Mouse (Mus musculus) macrophage (primary cell): ENCODE measurements around the gene Tmed4. TPM values are rescaled to one million over a fixed set of nuclear protein-coding genes. Genes with fewer than 3 reads are reported as not detected.
A peak's percentile ranks its signal among the peaks of the same experiment; 100 is the strongest.

Experiments
- H3K27ac ChIP-seq: fragments of 350-480 bp; formaldehyde crosslinking; 2 replicates; pipeline ENCODE4 v1.9.0; 2021
- H3K36me3 ChIP-seq: fragments of 350-480 bp; formaldehyde crosslinking; 2 replicates; pipeline ENCODE4 v1.9.0; 2021; ENCODE audit errors: inconsistent target
- H3K4me3 ChIP-seq: fragments of 350-480 bp; formaldehyde crosslinking; 2 replicates; pipeline ENCODE4 v1.9.0; 2021; ENCODE audit errors: inconsistent target
- H3K79me2 ChIP-seq: fragments of 350-480 bp; formaldehyde crosslinking; 2 replicates; pipeline ENCODE4 v1.9.0; 2021; ENCODE audit errors: inconsistent target
- WGBS: methylation state at CpG from one replicate; pipeline ENCODE4 v1.1.7; 2026; ENCODE audit warnings: inconsistent platforms; ENCODE audit not compliant: missing documents; 5-methylcytosine and 5-hydroxymethylcytosine counted together
- polyA plus RNA-seq: library from polyadenylated mRNA; stranded (reverse); fragments of 250-400 nt; gene quantifications from 3 replicates; pipeline ENCODE4 v1.2.4, GENCODE M21; 2018; ENCODE audit warnings: inconsistent platforms
- total RNA-seq, 78 experiments: library from RNA; depleted of rRNA; stranded (reverse); fragments of 250-400 nt; gene quantifications; 1 replicate in 9 of 78; 2 replicates in 24 of 78; 3 replicates in 43 of 78; 4 replicates in 2 of 78; pipeline ENCODE4 v1.2.4; 2018; ENCODE audit warnings: inconsistent platforms in 56 of 78

The Tmed4 gene
- 10 to 100 TPM in 21 of 26 experiments, 1 to 10 TPM in 5; 5.8 to 52.1 (median 23.9) TPM for total RNA-seq (2018; cell fraction: chromatin; rRNA removed)
- 10 to 100 TPM; 41.3 to 61.2 (median 54.5) TPM for total RNA-seq (2018; cell fraction: cytosol; rRNA removed)
- total RNA-seq (2018; cell fraction: nucleus; rRNA removed): 10 to 100 TPM; 27.1 to 70.9 (median 44.3) TPM
- 45.3 to 56.5 TPM (median 55.9 TPM) in 3 replicates for polyA plus RNA-seq

DNA sequence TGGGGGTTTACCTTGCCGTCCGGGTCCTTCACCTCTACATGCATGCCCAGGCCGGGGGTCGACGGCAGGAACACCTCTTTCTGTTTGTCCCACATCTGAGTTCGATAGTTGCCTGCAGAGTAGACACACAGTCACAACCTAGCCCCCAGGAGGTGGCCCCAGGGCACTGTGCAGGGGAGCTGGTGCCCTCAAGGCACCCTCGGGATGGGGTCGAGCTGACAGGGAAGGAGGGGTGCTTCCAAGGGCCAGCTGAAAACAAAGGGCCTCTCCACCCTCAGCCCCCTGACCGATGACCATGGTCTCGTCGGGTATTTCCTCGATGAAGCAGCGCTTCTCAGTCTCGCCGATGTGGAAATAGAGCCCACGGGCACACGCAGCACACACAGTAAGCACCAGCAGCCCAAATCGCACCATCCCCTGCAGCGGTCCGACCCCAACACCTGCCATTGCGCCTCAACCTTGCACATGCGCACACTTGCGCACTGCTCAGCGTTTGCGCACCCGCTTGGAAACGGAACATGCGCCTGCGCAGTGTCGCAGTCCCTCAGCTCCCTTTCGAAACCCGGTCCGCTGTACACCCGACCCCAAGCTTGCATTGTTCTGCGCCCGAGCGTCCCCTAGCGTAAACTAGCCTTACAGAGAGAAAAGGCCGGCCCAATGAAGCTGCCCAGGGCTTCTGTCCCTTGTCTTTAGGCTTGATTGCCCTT is at the start of gene Tmed4:
TSS of gene Tmed4 (minus strand) at position 484 of the 707 bp plus-strand sequence.
- H3K79me2 ChIP-seq: peaks cover 18% of the 10 kb centered on the region
- H3K4me3 ChIP-seq: peak within 1 kb of the TSS; percentile 100
- WGBS: 2% methylated on average over 36 of the region's 39 CpGs
- H3K27ac ChIP-seq: peak within 1 kb of the TSS; percentile 46
- peaks cover 16% of the 10 kb centered on the region for H3K36me3 ChIP-seq

DNA sequence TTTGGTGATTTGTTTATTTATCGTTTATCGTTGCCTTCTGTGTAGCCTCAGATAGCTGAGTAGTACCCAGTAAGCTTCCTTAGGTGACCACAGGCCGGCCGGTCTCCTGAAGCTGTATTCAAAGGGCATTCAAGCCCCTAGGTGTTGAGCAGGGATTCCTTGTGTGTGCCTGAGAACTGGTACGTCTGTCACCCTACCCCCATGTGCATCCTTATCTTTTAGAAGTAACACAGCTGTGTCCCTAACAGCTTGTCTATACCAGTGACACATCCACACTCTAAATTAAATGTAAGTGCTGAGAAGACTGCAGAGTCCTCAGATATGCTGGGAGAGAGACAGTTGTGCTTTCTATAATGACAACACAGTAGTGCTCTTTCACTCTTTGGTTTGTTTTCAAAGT is 48.7 kb upstream of the Tmed4 start:
- Histone ChIP-seq H3K79me2 (peaks cover 5% of the 10 kb centered on the region; the same call in 1 of the 2 replicates), H3K36me3 (peaks cover 53% of the 10 kb centered on the region), H3K4me3 (no peak overlapping the region), H3K27ac (no peak overlapping the region)
- 89% methylated on average over 5 of the region's 5 CpGs for WGBS

DNA sequence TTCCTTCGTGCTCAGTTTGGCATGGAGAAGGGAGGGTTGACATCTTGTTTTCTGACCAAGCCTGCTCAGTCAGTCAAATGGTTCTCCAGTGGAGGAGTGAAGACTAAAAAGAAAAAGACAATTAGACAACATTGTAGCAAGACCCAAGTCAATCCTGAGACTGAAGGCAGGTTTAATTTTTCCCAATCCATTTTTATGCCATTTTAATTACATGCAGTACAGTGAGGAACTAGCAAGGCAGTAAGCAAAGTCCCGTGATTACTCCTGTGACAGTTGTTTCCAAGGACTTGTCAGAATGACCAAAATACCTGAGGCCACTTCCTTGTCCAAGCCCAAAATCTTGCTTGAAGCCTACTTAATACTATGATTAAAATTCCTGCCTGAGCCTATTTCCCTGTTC is 47.4 kb upstream of the Tmed4 start:
- WGBS: 96% methylated on average over 2 of the region's 2 CpGs
- no peak overlapping the region for H3K4me3 ChIP-seq
- H3K27ac ChIP-seq: no peak overlapping the region
- H3K79me2 ChIP-seq: peaks cover 5% of the 10 kb centered on the region; the same call in 1 of the 2 replicates
- H3K36me3 ChIP-seq: peaks cover 65% of the 10 kb centered on the region

DNA sequence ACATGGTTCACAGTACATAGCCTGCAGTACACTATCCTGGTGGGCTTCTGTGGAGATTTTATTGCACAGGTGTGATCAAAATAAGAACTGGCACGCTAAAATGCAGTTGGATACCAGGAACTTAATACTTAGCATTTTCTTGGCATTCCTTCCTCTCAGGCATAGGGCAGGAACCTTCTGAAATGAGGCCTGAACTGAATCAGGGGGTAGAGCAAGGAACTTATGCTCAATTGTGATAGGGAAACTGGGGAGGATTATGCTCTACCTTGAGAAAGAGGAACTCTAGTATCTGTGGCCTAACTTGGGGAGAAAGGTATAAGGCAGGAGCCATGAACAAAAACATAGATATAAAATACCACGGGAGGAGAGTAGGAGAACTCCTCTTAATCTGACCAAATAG is 44.7 kb upstream of the Tmed4 start:
- Histone ChIP-seq H3K79me2 (no peaks in the 10 kb centered on the region), H3K36me3 (peaks cover 76% of the 10 kb centered on the region), H3K4me3 (no peak overlapping the region), H3K27ac (no peak overlapping the region)
- 29% methylated on average over 2 of the region's 2 CpGs for WGBS

- Histone ChIP-seq H3K27ac (no peak overlapping the region), H3K36me3 (peaks cover 77% of the 10 kb centered on the region), H3K79me2 (no peaks in the 10 kb centered on the region), H3K4me3 (no peak overlapping the region)
- WGBS: 97% methylated on average over 5 of the region's 5 CpGs
Observed at GRCm38 (mm10) chr11:6318559-6318958, 43.9 kb upstream of the Tmed4 start.

DNA sequence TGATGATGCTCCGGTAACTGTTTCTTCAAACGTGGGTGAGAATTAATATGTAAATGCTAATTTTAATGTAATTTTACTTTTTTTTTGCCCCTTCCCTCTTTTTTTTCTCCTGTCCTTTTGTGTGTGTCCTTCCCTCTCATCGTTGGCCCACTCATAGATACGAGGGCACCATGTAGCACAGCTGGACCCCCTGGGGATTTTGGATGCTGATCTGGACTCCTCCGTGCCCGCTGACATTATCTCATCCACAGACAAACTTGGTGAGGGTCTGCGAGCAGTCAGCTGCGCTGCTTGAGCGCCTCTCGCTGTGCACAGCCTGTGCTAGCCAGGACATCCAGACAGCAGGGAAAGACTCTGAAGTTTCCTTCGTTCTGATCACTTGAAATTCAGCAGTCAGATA is 42.2 kb upstream of the Tmed4 start:
- Histone ChIP-seq H3K36me3 (peaks cover 85% of the 10 kb centered on the region), H3K4me3 (no peak overlapping the region), H3K79me2 (peaks cover 12% of the 10 kb centered on the region; the same call in 1 of the 2 replicates), H3K27ac (no peak overlapping the region)
- WGBS: 94% methylated on average over 11 of the region's 11 CpGs

DNA sequence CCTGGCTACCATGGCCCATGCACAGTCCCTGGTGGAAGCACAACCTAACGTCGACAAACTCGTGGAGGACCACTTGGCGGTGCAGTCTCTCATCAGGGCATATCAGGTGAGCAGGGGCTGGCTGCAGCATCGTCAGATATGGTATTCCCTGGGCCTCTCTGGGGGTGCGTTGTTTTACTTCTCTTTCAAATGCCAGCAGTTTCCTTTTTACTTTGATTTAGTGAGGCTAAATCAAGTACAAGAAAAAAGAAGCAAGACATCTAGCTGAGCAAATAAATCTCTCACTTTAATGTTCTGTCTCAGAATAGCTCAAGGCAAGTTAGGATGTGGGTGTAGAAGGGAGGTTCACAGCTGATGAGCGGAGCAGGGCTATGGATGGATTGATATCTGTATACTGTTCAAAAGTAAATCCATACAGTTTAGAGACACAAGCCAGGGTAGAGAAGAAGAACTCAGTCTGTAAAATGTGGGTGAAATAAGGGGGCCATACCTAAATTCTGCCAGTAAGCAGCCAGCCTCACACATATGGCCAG is 39.3 kb upstream of the Tmed4 start:
- Histone ChIP-seq H3K27ac (no peak overlapping the region), H3K36me3 (peaks cover 81% of the 10 kb centered on the region), H3K4me3 (no peak overlapping the region), H3K79me2 (peaks cover 41% of the 10 kb centered on the region; the same call in 1 of the 2 replicates)
- WGBS: 68% methylated on average over 7 of the region's 7 CpGs

DNA sequence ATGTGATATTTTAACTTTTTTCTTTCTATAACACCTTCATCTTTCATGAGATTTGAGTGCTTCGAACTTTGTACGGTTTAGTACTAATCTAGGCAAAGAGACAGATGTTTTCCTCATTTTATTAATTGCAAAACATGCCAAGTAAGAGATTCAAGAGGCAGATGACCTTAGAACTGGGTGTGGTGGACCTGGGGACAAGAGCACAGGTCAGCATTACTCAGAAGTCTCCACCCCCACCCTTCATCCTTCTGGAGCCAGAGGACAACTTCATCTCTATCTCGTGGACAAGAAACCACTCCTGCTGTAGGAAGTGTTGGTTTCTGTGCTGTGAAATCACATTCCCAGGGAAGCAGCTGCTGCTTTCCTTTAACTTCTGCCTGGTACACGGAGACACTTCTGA is 33.5 kb upstream of the Tmed4 start:
- no peak overlapping the region for H3K27ac ChIP-seq
- H3K79me2 ChIP-seq: peaks cover 96% of the 10 kb centered on the region; the same call in 1 of the 2 replicates
- 95% methylated on average over 4 of the region's 4 CpGs for WGBS
- H3K36me3 ChIP-seq: peaks cover 51% of the 10 kb centered on the region
- H3K4me3 ChIP-seq: no peak overlapping the region

- no peak overlapping the region for H3K4me3 ChIP-seq
- peaks cover 96% of the 10 kb centered on the region for H3K79me2 ChIP-seq
- H3K36me3 ChIP-seq: peaks cover 41% of the 10 kb centered on the region
- H3K27ac ChIP-seq: no peak overlapping the region
- WGBS: 89% methylated on average over 1 of the region's 1 CpGs
Observed at GRCm38 (mm10) chr11:6305943-6306430, 31.3 kb upstream of the Tmed4 start.

GRCm38 (mm10) chr11:6302793-6303192 is 28.1 kb upstream of the Tmed4 start:
- WGBS: 92% methylated on average over 2 of the region's 2 CpGs
- Histone ChIP-seq H3K79me2 (peaks cover 87% of the 10 kb centered on the region), H3K36me3 (peaks cover 28% of the 10 kb centered on the region), H3K27ac (no peak overlapping the region), H3K4me3 (no peak overlapping the region)

- H3K36me3 ChIP-seq: peaks cover 15% of the 10 kb centered on the region
- H3K4me3 ChIP-seq: no peak overlapping the region
- peak overlapping the region; percentile 57 for H3K27ac ChIP-seq
- WGBS: 34% methylated on average over 2 of the region's 2 CpGs
- H3K79me2 ChIP-seq: peaks cover 87% of the 10 kb centered on the region
Observed at GRCm38 (mm10) chr11:6299435-6299834, 24.8 kb upstream of the Tmed4 start.

DNA sequence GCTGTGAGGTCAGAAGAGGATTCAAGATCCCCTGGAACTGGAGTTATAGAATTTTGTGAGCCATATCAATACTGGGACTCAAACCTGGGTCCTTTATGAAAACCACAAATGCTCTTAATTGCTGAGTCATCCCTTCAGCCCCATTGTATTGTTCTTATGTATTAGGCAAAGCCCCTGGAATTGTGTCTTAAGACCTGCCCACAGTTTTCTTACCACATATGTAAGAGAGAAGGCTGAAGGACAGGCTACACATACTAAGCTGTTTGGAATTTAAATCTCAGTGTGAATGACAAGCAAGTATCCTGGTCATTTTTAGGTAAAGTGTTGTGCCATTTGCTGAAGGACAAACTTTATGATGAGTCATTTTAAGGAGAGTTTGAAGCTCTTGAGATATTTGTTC is 21.4 kb upstream of the Tmed4 start:
- Histone ChIP-seq H3K79me2 (peaks cover 82% of the 10 kb centered on the region), H3K27ac (no peak overlapping the region), H3K36me3 (peaks cover 15% of the 10 kb centered on the region), H3K4me3 (no peak overlapping the region)

DNA sequence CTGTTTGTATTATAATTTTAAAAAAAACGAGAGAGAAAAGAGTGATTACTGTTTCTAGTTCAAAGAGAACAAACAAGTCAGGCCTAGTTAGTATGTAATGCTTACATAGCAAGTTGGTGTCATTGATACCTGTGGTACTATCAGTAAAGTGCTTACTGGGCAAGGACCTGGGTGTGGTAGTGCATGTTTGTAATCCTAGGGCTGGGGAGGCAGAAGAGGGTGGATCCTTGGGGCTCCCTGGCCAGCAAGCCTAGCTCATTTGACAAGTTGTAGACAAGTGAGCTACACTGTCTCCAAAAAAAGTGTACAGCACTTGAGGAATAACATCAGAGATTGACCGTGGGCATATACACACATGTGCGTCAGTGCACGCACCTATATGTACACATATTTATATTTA is 20.0 kb upstream of the Tmed4 start:
- H3K27ac ChIP-seq: no peak overlapping the region
- H3K36me3 ChIP-seq: peaks cover 15% of the 10 kb centered on the region
- H3K79me2 ChIP-seq: peaks cover 69% of the 10 kb centered on the region
- 92% methylated on average over 4 of the region's 4 CpGs for WGBS
- no peak overlapping the region for H3K4me3 ChIP-seq

- Histone ChIP-seq H3K4me3 (no peak overlapping the region), H3K27ac (no peak overlapping the region)
- WGBS: 91% methylated on average over 2 of the region's 2 CpGs
Observed at GRCm38 (mm10) chr11:6293601-6294000, 18.9 kb upstream of the Tmed4 start.

GRCm38 (mm10) chr11:6292988-6293349 is 18.3 kb upstream of the Tmed4 start:
- Histone ChIP-seq H3K79me2 (peaks cover 59% of the 10 kb centered on the region), H3K36me3 (peaks cover 10% of the 10 kb centered on the region), H3K4me3 (peak overlapping the region; percentile 69; the same call in 1 of the 2 replicates), H3K27ac (no peak overlapping the region)
- 90% methylated on average over 4 of the region's 4 CpGs for WGBS

More at GRCm38 (mm10) chr11:6293601-6294000, 18.9 kb upstream of the Tmed4 start:
- Histone ChIP-seq H3K36me3 (peaks cover 15% of the 10 kb centered on the region), H3K79me2 (peaks cover 66% of the 10 kb centered on the region)
